Mouse (Mus musculus) naive thymus-derived CD4-positive, alpha-beta T cell, adult 2 months (primary cell): ENCODE results near the gene Vmn2r35.
"Not testable (repeated sequence)": the region's sequence is repeated elsewhere in the genome, so short reads cannot be mapped to it uniquely, and the experiment has no call there.

Experiments used
- DNase-seq: peaks from one replicate; pipeline ENCODE4 v3.0.0-alpha.2; 2011; ENCODE audit warnings: low read depth

Vmn2r35 gene

DNA sequence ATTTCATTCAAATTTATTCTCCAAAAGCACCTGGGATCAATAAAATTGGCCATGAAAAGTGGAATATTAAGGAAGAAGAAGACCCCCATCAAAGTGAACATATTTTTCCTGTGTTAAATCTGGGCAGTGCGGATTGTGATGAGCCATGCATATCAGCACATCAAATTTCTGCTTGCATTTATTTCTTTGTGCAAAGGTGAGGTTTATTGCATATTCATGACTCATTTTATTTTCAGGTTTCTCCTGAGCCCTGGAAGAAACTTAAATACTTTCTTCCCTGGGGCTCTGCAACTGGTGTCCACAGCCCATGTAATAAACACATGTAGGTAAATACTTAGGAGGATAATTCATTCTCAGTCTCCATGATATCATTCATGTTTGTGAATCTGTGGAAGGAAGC, at the start of gene Vmn2r35:
TSS of gene Vmn2r35 (minus strand) at position 101 of the 400 bp plus-strand sequence.
- not testable (repeated sequence) for DNase-seq

DNA sequence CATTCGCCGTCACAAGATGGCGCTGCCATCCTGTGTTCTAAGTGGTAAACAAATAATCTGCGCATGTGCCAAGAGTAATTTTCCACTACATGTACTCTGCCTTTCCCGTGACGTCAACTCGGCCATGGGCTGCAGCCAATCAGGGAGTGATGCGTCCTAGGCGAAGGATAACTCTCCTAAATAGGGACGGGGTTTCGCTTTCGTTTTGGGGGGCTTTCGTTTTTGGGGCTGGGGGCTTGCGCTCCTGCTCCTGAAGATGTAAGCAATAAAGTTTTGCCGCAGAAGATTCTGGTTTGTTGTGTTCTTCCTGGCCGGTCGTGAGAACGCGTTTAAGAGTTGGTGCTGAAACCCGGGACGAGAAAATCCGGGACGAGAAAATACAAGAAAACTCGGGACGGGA, 25.5 kb downstream of the Vmn2r35 start:
- not testable (repeated sequence) for DNase-seq
